Mouse (Mus musculus): Measurements from ENCODE around the gene Prm1.

DNA sequence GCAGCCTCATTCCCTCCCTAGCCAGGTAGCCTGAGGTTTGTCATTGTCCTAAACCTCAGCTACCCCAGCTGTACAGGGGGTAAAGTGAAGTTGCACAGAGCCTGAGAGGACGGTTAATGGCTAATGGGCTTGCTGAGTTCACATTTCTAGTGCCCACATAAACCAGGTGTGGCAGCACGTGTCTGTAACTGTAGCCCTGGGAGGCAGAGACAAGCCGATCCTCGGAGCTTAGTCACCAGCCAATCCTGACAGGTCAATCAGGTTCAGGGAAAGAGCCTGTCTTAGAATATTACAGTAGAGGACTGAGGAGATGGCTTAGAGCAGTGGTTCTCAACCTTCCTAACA, 22.8 kb upstream of the Prm1 start:
- TF ChIP-seq POLR2A (IDR thresholded peaks at IDR 0.05; ENCODE audit: low read depth, low read length) (no peak), CTCF (IDR thresholded peaks at IDR 0.05; ENCODE audit: borderline replicate concordance, insufficient read depth, low read length) (no peak)
